Mouse (Mus musculus): ENCODE measurements at regions not wholly inside any gene's neighbourhood (a gene's known extent, or its start where the extent isn't known, plus 50 kb on each side); places are given as distances from the start of the nearest gene placed in this dataset.

GRCm38 (mm10) chr4:125945062-125945461 lies 79.3 kb upstream of the Csf3r start:
- TF ChIP-seq CTCF (IDR thresholded peaks at IDR 0.05; ENCODE audit: low read depth, low read length) = no peak
- no peak for TF ChIP-seq POLR2A (IDR thresholded peaks at IDR 0.05; ENCODE audit: extremely low read depth, insufficient read depth, low read length)
